Mouse (Mus musculus) embryonic fibroblast, embryonic 13.5 days (primary cell): ENCODE data around the gene Kcnk10.

Source experiments
- CTCF ChIP-seq: IDR thresholded peaks from 2 replicates; pipeline ENCODE4 v1.5.1; 2011; ENCODE audit warnings: mild to moderate bottlenecking, control low read depth, low read length, moderate library complexity, borderline replicate concordance; ENCODE audit not compliant: insufficient read depth
- POLR2A ChIP-seq: IDR thresholded peaks from 2 replicates; pipeline ENCODE4 v1.6.1; 2011; ENCODE audit warnings: low read depth, mild to moderate bottlenecking, control low read depth, low read length, moderate library complexity

GRCm38 (mm10) chr12:98525361-98525760 is 52.7 kb downstream of the Kcnk10 start:
- TF ChIP-seq CTCF (no peak), POLR2A (no peak)
